1 mouse cellular context compared by ENCODE assay signal in the genomic region with DNA sequence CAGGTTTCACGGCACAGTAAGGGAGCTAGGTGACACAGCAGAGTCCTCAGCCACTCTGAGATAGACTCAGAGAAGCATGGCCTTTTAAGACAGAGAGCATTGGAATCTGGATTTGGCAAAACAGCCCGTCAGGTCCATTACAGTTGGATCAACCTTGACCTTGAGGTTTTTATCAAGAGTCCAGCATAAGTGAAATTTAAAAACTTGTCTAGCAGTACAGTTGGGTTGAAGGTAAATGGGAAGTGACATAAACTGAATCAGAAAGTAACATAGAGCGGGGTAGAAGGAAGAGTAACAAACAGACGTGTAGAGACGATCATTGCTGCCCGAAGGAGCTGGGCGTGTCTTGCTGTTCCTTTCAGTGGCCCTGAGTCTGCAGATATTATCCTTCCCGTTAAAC.
A peak's percentile ranks its signal among the peaks of the same experiment; 100 is the strongest.
TF ChIP-seq lines count a peak whose summit lies in the region.

No protein-coding gene starts in this region.

TF ChIP-seq in MEL, 35 proteins besides CTCF, POLR2A, EP300 and RAD21:
- peak; percentile 67 for TF ChIP-seq MXI1 (IDR thresholded peaks at IDR 0.05; ENCODE audit: low read depth, low read length)
- no peak for TF ChIP-seq ZC3H11A (IDR thresholded peaks at IDR 0.05; ENCODE audit: low read depth, low read length)
- TF ChIP-seq SIN3A (IDR thresholded peaks at IDR 0.05; ENCODE audit: low read length): peak; percentile 35; the same call in 1 of the 2 replicates
- TF ChIP-seq MYC (IDR thresholded peaks at IDR 0.05; ENCODE audit: low read depth, low read length): 0 out of 2 replicates have a peak, but pooled peaks have one; percentile 22
